Mouse (Mus musculus) lung, postnatal 0 days (tissue): ENCODE measurements around the gene Lnpep.

ENCODE experiments used
- CTCF ChIP-seq: IDR thresholded peaks from 2 replicates; pipeline ENCODE4 v1.5.1; 2016; ENCODE audit warnings: antibody characterized with exemption, mild to moderate bottlenecking
- EP300 ChIP-seq: IDR thresholded peaks from 2 replicates; pipeline ENCODE4 v1.6.1; 2016; ENCODE audit warnings: antibody characterized with exemption, mild to moderate bottlenecking, control low read depth

GRCm38 (mm10) chr17:17621586-17621985 lies 3.3 kb downstream of the Lnpep start:
- TF ChIP-seq CTCF (no peak), EP300 (no peak)
